Mouse (Mus musculus): ENCODE results near the gene Plekhg5. TPM values are rescaled to one million over a fixed set of nuclear protein-coding genes. Genes with fewer than 3 reads are reported as not detected.

The Plekhg5 gene
- polyA plus RNA-seq, 1 experiment from 2014 or later, result 14.2 TPM

GRCm38 (mm10) chr4:152159285-152159678 is 87.0 kb downstream of the Plekhg5 start:
- Histone ChIP-seq H3K27ac (ENCODE audit: low read length) (no peak overlapping the region), H3K27me3 (replicated peaks; ENCODE audit: control insufficient read depth, insufficient read depth, low read length) (peaks cover 48% of the 10 kb centered on the region), H3K4me3 (ENCODE audit: low read length) (peak overlapping the region; percentile 40), H3K4me1 (ENCODE audit: control insufficient read depth, insufficient read depth, low read length) (peaks cover 32% of the 10 kb centered on the region), H3K9ac (ENCODE audit: low read depth, low read length) (peak overlapping the region; percentile 35; the same call in 1 of the 2 replicates), H3K36me3 (ENCODE audit: control insufficient read depth, insufficient read depth, low read length) (no peaks in the 10 kb centered on the region), H3K4me2 (ENCODE audit: low read depth, low read length) (peak overlapping the region; percentile 48), H3K9me3 (ENCODE audit: control insufficient read depth, low read length) (no peaks in the 10 kb centered on the region)
- WGBS, result 3% methylated on average over 19 of the region's 19 CpGs
- no peak for ATAC-seq

- WGBS, result 35% methylated on average over 4 of the region's 4 CpGs
- H3K4me1 ChIP-seq (ENCODE audit: control insufficient read depth, insufficient read depth, low read length), result peaks cover 32% of the 10 kb centered on the region
- H3K36me3 ChIP-seq (ENCODE audit: control insufficient read depth, insufficient read depth, low read length), result no peaks in the 10 kb centered on the region
- peak overlapping the region; percentile 24; the same call in 1 of the 2 replicates for H3K4me2 ChIP-seq (ENCODE audit: low read depth, low read length)
- peak overlapping the region; percentile 49 for H3K27ac ChIP-seq (ENCODE audit: low read length)
- no peaks in the 10 kb centered on the region for H3K9me3 ChIP-seq (ENCODE audit: control insufficient read depth, low read length)
- no peak overlapping the region for H3K4me3 ChIP-seq (ENCODE audit: low read length)
- peak overlapping the region; percentile 8; the same call in 1 of the 2 replicates for H3K9ac ChIP-seq (ENCODE audit: low read depth, low read length)
- ATAC-seq, result peak; percentile 91
- H3K27me3 ChIP-seq (replicated peaks; ENCODE audit: control insufficient read depth, insufficient read depth, low read length), result peaks cover 48% of the 10 kb centered on the region
These were observed 88.5 kb downstream of the Plekhg5 start for GRCm38 (mm10) chr4:152160748-152161147.

DNA sequence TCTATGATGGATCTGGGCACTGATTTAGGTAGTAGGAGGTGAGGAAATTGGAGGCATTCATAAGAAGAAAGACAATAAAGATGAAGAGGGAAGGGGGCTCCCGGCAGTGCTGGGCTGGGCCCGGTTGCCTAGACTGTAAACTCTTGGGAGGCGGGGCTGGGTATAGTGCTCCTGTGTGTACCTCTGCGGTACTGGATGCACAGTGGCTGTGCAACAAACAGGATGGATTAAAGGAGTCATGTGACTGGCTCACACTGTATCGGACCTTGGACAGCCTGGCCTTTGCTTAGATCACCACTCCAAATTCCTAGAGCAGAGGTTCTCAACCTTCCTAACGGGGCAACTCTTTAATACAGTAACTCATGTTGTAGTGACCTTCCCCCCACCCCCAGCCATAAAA is 89.3 kb downstream of the Plekhg5 start:
- peak overlapping the region; percentile 24; the same call in 1 of the 2 replicates for H3K4me2 ChIP-seq (ENCODE audit: low read depth, low read length)
- peaks cover 32% of the 10 kb centered on the region for H3K4me1 ChIP-seq (ENCODE audit: control insufficient read depth, insufficient read depth, low read length)
- ATAC-seq, result peak; percentile 17; the same call in 1 of the 2 replicates
- 60% methylated on average over 6 of the region's 6 CpGs for WGBS
- H3K36me3 ChIP-seq (ENCODE audit: control insufficient read depth, insufficient read depth, low read length), result no peaks in the 10 kb centered on the region
- peaks cover 48% of the 10 kb centered on the region for H3K27me3 ChIP-seq (replicated peaks; ENCODE audit: control insufficient read depth, insufficient read depth, low read length)
- H3K9ac ChIP-seq (ENCODE audit: low read depth, low read length), result peak overlapping the region; percentile 8; the same call in 1 of the 2 replicates
- peak overlapping the region; percentile 49 for H3K27ac ChIP-seq (ENCODE audit: low read length)
- H3K4me3 ChIP-seq (ENCODE audit: low read length), result no peak overlapping the region
- H3K9me3 ChIP-seq (ENCODE audit: control insufficient read depth, low read length), result no peaks in the 10 kb centered on the region

DNA sequence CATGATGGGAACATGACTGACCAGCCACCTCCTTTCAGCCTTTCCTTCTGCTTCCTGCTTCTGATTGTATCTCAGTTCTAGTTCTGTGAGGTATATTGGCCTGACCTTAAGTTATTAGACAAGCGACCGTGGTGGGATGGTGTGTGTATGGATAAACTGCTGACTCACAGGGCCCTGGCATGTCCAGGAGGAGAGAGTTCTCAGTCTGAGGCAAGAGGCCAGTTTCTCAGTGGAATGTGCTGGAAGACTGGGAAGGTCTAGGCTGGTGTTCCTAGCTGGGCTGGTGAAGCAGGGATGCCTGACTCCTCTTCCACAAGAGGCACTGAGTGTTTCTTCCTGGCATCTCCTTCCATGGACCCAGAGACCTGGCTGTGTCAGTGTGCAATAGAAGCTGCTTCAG is 90.5 kb downstream of the Plekhg5 start:
- H3K4me2 ChIP-seq (ENCODE audit: low read depth, low read length), result no peak overlapping the region
- no peak overlapping the region for H3K27ac ChIP-seq (ENCODE audit: low read length)
- 75% methylated on average over 2 of the region's 2 CpGs for WGBS
- H3K27me3 ChIP-seq (replicated peaks; ENCODE audit: control insufficient read depth, insufficient read depth, low read length), result peaks cover 41% of the 10 kb centered on the region
- ATAC-seq, result no peak
- H3K36me3 ChIP-seq (ENCODE audit: control insufficient read depth, insufficient read depth, low read length), result no peaks in the 10 kb centered on the region
- peaks cover 32% of the 10 kb centered on the region for H3K4me1 ChIP-seq (ENCODE audit: control insufficient read depth, insufficient read depth, low read length)
- H3K9me3 ChIP-seq (ENCODE audit: control insufficient read depth, low read length), result no peaks in the 10 kb centered on the region
- H3K9ac ChIP-seq (ENCODE audit: low read depth, low read length), result no peak overlapping the region
- H3K4me3 ChIP-seq (ENCODE audit: low read length), result no peak overlapping the region

Other genes starting within 250 kb of the Plekhg5 start
- 51.4 and 69.1 TPM in 2 replicates for gene Camta1, start 210.6 kb upstream of the Plekhg5 start, polyA plus RNA-seq (2015; fragmentation: Nextera tagmentation; extraction: Ambion mirVana)
- 71.0 and 73.6 TPM in 2 replicates for gene Dnajc11, start 138.8 kb upstream of the Plekhg5 start, polyA plus RNA-seq (2015; fragmentation: Nextera tagmentation; extraction: Ambion mirVana)
- 27.0 and 29.0 TPM in 2 replicates for gene Thap3, start 83.5 kb upstream of the Plekhg5 start, polyA plus RNA-seq (2015; fragmentation: Nextera tagmentation; extraction: Ambion mirVana)
- gene Phf13, start 76.2 kb upstream of the Plekhg5 start, polyA plus RNA-seq (2015; fragmentation: Nextera tagmentation; extraction: Ambion mirVana), result 15.5 and 16.7 TPM in 2 replicates
- 7.4 and 8.3 TPM in 2 replicates for gene Klhl21, start 63.7 kb upstream of the Plekhg5 start, polyA plus RNA-seq (2015; fragmentation: Nextera tagmentation; extraction: Ambion mirVana)
- gene Zbtb48, start 44.8 kb upstream of the Plekhg5 start, polyA plus RNA-seq (2015; fragmentation: Nextera tagmentation; extraction: Ambion mirVana), result 13.5 and 16.6 TPM in 2 replicates
- gene Tas1r1, start 33.9 kb upstream of the Plekhg5 start, polyA plus RNA-seq (2015; fragmentation: Nextera tagmentation; extraction: Ambion mirVana), result 0.20 and 0.21 TPM in 2 replicates
- 22.4 and 22.7 TPM in 2 replicates for gene Nol9, start 33.2 kb upstream of the Plekhg5 start, polyA plus RNA-seq (2015; fragmentation: Nextera tagmentation; extraction: Ambion mirVana)
- gene Tnfrsf25, start 43.4 kb downstream of the Plekhg5 start, polyA plus RNA-seq (2015; fragmentation: Nextera tagmentation; extraction: Ambion mirVana), result 1.8 and 2.4 TPM in 2 replicates
- 31.6 and 39.5 TPM in 2 replicates for gene Espn, start 79.9 kb downstream of the Plekhg5 start, polyA plus RNA-seq (2015; fragmentation: Nextera tagmentation; extraction: Ambion mirVana)
- gene Hes2, start 86.4 kb downstream of the Plekhg5 start, polyA plus RNA-seq (2015; fragmentation: Nextera tagmentation; extraction: Ambion mirVana), result 0.68 and 0.98 TPM in 2 replicates
- 49.4 and 52.5 TPM in 2 replicates for gene Acot7, start 105.6 kb downstream of the Plekhg5 start, polyA plus RNA-seq (2015; fragmentation: Nextera tagmentation; extraction: Ambion mirVana)
- gene Gpr153, start 201.7 kb downstream of the Plekhg5 start, polyA plus RNA-seq (2015; fragmentation: Nextera tagmentation; extraction: Ambion mirVana), result 3.4 and 4.7 TPM in 2 replicates
- gene Hes3, start 219.2 kb downstream of the Plekhg5 start, polyA plus RNA-seq (2015; fragmentation: Nextera tagmentation; extraction: Ambion mirVana), result not detected in 2 replicates
- gene Icmt, start 224.7 kb downstream of the Plekhg5 start, polyA plus RNA-seq (2015; fragmentation: Nextera tagmentation; extraction: Ambion mirVana), result 13.7 and 15.4 TPM in 2 replicates
- gene Rnf207, start 246.5 kb downstream of the Plekhg5 start, polyA plus RNA-seq (2015; fragmentation: Nextera tagmentation; extraction: Ambion mirVana), result 1.5 and 1.8 TPM in 2 replicates